Mouse (Mus musculus) left cerebral cortex, adult 18-20 months (tissue): Measurements from ENCODE around the gene Nkx1-2. TPM values are rescaled to one million over a fixed set of nuclear protein-coding genes. Genes with fewer than 3 reads are reported as not detected.

Experiments used
- DNase-seq, 2 experiments: peaks; one replicate each; pipeline ENCODE4 v3.0.0; 2021 to 2022; ENCODE audit warnings: low spot score in 2 of 2, mixed read lengths in 1 of 2
- total RNA-seq, 2 experiments: library from RNA; stranded (reverse); gene quantifications; 2 replicates each; pipeline ENCODE4 v1.2.3; 2021

Nkx1-2 gene
- total RNA-seq, 2 experiments from 2014 or later: 0.14 TPM; not detected in 1

DNA sequence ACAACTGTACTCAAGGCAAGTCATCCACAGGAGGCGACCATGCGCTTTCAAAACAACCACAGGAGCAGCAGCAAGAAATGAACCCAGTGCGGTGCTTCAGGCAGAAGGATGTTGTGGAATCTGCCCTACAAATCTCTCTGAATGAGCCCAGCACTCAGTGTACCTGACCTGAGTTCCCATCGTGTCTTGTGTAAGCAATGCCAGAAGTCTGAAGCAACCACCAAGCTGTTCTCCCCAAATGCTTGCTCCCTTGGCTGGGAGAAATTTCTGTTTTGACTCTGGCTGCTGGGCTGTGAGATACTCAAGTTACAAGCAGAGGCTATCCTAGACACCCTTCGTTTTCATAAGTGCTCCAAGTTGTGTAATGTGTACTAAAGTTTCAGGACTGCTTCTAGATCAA is 6.3 kb upstream of the Nkx1-2 start:
- no peak for DNase-seq

- no peak for DNase-seq
Measured at GRCm38 (mm10) chr7:132604720-132605119, 5.3 kb upstream of the Nkx1-2 start.

DNA sequence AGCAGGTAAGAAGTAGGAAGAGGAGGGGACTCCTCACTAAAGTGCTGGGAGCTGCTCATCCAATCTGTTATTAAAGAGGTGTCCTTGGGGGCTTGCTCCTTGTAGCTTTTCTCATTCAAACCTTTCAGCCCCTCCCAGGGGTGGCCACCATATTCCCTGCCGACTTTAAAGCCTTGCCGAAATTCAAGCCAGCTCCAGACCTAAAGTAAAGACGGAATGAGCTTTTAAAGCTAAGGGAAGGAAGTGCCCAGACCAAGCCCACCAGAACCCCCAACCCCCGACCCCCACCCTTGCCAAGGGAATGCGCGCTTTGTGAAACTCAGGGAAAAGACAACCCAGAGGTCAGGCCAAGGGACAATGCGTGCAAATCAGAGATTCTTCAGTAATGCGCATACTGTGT is 1.5 kb upstream of the Nkx1-2 start:
- DNase-seq: no peak

GRCm38 (mm10) chr7:132600026-132600425 is 589 bp upstream of the Nkx1-2 start:
- DNase-seq: no peak

DNA sequence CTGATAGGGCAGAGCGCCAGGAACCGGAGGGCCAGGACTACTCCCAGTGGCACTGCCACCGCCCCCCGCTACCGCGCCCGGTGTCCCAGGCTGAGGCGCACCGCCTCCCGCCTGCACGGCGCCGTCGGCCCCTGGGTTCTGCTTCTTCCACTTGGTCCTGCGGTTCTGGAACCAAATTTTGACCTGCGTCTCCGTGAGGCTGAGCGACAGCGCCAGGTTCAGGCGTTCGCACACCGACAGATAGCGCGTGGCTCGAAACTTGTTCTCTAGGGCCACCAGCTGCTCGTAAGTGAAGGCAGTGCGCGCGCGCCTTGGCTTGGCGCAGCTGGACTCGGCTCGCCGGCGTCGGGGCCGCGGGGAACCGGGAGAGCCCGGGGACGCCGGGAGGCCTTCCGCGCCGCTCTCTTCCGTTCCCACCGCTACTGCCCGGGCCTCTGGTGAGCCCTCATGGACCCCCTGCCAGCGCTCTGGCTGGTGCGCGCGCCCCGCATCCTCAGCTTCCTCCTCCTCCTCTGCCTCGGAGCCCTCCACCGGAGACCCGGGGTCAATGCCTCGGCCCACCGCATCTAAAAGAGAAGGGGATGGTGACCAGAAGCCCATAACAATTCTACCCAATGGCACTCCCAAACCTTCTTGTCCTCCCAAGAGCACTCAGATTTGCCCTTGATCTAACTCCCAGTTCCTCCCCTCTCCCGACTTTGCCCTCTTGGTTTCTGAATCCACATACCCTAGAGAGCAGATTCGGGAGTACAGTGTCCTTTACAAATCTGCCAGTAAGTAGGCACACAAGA is 2.0 kb downstream of the Nkx1-2 start:
- no peak for DNase-seq

- DNase-seq: no peak
Measured at GRCm38 (mm10) chr7:132596557-132597250, 2.7 kb downstream of the Nkx1-2 start.

GRCm38 (mm10) chr7:132595787-132596186 is 3.6 kb downstream of the Nkx1-2 start:
- DNase-seq: no peak

GRCm38 (mm10) chr7:132594325-132594724 is 5.1 kb downstream of the Nkx1-2 start:
- DNase-seq: no peak

GRCm38 (mm10) chr7:132593762-132594161 is 5.7 kb downstream of the Nkx1-2 start:
- DNase-seq: no peak

GRCm38 (mm10) chr7:132589610-132590009 is 9.8 kb downstream of the Nkx1-2 start:
- DNase-seq: no peak

DNA sequence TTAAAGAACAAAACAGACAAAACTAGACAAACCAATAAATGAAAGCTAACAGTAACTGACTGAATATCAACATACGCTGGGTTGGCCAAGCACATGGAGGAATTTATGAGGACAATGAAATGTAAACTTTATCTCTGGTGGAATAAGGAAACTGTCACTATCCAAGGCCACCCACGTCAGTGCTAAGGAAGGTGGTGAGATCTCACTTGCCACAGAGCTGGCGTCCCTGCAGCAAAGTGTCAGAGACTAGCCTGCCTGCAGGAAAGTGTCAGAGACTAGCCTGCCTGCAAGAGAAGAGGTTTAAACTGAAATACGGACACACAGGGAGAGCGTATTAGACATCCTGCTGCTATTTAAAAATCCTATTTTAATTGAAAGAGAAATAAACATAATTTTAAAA is 12.3 kb downstream of the Nkx1-2 start:
- peak in 1 of 2 experiments; percentile 34 for DNase-seq

GRCm38 (mm10) chr7:132585695-132586491 is 13.5 kb downstream of the Nkx1-2 start:
- no peak for DNase-seq

DNA sequence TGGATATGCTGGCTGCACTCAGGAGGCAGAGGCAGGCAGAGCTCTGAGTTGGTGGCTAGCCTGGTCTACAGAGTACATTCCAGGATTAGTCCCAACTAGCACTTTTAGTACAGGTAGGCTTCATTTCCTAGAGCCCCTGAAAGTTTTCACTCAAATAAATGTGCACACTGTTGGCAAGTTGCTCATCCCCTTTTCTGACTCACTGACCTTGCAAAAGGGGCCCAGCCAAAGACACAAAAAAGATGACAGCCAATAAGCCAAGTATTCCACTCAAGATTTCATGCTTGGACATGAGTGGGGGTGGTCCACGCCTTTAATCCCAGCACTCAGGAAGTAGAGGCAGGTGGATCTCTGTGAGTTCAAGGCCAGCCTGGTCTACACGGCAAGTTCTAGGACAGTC is 18.0 kb downstream of the Nkx1-2 start:
- no peak for DNase-seq

DNA sequence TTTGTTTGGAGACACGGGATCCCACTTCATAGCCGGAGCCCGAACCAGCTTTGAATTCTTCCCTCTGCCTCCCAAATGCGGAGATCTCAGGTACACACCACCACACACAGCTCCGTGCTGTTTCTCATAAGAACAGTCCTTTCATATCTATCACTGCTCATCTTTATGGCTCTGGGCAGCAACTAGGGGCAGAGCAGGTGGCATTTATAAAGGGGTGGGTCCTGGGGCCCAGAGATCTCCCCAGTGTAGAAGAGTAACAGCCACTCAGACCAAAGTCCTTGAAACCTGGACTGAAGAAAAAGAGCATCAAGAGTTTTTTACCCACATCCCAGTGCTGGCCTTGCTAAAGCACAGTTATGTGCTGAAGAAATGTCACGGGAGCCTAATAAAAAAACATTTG is 18.9 kb downstream of the Nkx1-2 start:
- DNase-seq: no peak

DNA sequence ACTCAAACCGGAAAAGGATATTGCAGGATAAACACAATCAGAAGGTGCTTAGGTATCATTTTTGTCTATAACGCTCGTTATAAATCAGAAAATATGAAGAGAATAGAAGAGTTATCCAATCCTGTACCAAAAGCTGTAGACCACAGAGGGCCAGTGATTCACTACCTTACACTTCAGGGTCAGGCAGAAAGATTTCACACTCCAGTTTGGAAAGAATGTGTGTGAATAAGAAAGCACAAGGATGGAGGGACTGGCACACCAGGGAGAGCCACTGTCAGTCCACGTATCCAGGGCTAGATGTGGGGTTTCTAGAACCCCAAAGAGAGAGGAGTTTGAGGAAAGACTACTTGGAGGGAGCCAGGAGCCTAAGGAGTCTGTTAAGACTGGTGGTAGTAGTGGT is 22.5 kb downstream of the Nkx1-2 start:
- no peak for DNase-seq

GRCm38 (mm10) chr7:132576116-132576650 is 23.3 kb downstream of the Nkx1-2 start, which contains the start of gene Oat:
Oat (minus strand) TSS chr7:132576398.
- peak; percentile 89 to 95 for DNase-seq

DNA sequence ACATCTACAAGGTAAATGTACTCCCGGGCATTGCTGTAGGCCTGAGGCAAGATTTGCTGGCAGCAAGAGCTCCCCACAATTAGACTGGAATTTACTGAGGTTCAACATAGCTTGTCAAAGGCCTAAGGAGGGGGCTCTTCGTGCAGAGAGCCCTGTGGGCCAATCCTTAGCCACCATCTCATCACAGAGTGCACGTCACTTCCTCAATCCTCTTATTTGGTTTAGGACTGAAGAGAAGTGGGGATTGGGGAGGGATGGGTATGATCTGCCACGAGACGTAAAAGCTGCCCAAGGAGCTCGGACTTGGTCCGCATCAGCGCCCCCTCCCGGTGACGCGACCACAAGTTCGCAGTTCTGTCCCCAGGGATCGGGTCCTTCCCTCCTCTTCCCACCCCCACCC is 23.8 kb downstream of the Nkx1-2 start:
- peak; percentile 78 to 84 for DNase-seq

- DNase-seq: no peak
Measured at GRCm38 (mm10) chr7:132574646-132575045, 24.8 kb downstream of the Nkx1-2 start.

DNA sequence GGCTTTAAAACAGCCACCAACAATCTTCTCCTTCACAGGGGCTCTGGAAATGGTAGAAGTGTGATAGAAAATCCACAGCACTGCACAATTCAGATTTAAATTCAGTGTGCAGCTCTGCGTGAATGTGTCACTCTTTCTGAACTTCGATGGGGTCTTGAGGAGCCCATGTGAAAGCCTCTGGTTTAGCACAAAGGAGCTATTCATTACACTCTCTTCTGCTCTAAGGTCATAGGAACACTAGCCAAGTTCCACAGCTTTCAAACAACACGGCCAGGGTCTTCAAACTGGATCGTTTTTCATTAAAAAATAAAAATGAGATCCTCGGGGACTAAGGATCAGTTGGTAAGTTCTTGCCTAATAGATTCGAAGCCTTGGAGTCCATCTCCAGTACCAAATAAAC is 26.2 kb downstream of the Nkx1-2 start:
- DNase-seq: no peak

DNA sequence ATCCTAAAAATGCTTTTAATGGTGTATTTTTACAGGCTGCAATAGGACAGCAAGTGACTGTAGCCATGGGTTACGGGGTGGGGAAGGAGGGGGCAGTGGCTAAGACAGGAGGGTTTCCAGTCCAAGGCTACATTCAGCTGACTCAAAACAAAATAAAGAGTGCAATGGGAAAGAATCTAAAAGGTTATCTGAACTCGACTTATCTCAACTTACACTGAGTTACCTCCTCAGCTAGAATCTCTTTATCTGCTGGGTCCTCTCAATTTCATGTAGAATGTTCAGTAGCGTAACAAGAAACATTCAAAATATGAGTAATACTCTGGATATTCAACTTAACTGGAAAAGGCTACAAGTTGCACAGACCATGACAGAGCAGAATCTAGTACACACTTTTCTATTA is 26.7 kb downstream of the Nkx1-2 start:
- no peak for DNase-seq

DNA sequence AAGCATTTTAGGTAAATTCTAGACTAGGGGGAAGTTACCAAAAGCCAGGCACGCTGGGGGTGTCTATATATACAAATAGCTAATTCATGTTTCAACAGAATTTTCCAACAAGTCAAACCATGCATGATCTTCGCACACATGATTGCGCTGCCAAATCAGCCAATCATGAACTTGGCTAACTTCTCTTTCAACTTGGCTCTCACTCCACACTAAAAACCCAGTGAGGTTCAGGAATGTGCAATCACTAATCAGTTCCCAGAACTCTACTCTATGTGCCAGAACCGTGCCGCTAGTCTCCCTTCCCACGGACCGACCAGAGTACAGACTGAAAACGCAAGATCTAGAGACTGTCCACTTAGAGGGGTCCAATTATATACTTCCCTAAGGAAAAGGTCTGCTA is 28.0 kb downstream of the Nkx1-2 start:
- DNase-seq: no peak
